Mouse (Mus musculus) lung, embryonic 15.5 days (tissue): ENCODE results near the gene Saxo2. TPM values are rescaled to one million over a fixed set of nuclear protein-coding genes. Genes with fewer than 3 reads are reported as not detected.

Source experiments
- ATAC-seq: fragments of 200-750 bp; cut with Nextera tagmentation; 2 replicates; pipeline ENCODE4 v1.8.0; 2017; ENCODE audit warnings: moderate number of reproducible peaks, borderline replicate concordance; ENCODE audit not compliant: low FRiP score, low TSS enrichment; ENCODE audit errors: extremely low read depth
- H3K27ac ChIP-seq: fragments of 300-500 bp; sonication (generic); 2 replicates; pipeline ENCODE4 v1.5.1; 2015; ENCODE audit warnings: moderate library complexity, mild to moderate bottlenecking, inconsistent platforms
- H3K27me3 ChIP-seq: fragments of 300-500 bp; sonication (generic); 2 replicates; pipeline ENCODE4 v1.6.1; 2015; ENCODE audit warnings: inconsistent platforms
- H3K36me3 ChIP-seq: fragments of 300-500 bp; sonication (generic); 2 replicates; pipeline ENCODE4 v1.6.1; 2015; ENCODE audit warnings: inconsistent platforms
- H3K4me1 ChIP-seq: fragments of 300-500 bp; sonication (generic); 2 replicates; pipeline ENCODE4 v1.6.1; 2015; ENCODE audit warnings: inconsistent platforms
- H3K4me2 ChIP-seq: fragments of 300-500 bp; sonication (generic); 2 replicates; pipeline ENCODE4 v1.6.1; 2015; ENCODE audit warnings: inconsistent platforms, mild to moderate bottlenecking, moderate library complexity
- H3K4me3 ChIP-seq: fragments of 300-500 bp; sonication (generic); 2 replicates; pipeline ENCODE4 v1.5.1; 2015; ENCODE audit warnings: mild to moderate bottlenecking, inconsistent platforms
- H3K9ac ChIP-seq: fragments of 300-500 bp; sonication (generic); 2 replicates; pipeline ENCODE4 v1.6.1; 2015; ENCODE audit warnings: inconsistent platforms
- H3K9me3 ChIP-seq: fragments of 300-500 bp; sonication (generic); 2 replicates; pipeline ENCODE4 v1.6.1; 2016; ENCODE audit warnings: inconsistent platforms
- WGBS: fragments of 180-500 bp; shearing (Covaris S2); methylation state at CpG from one replicate; pipeline ENCODE4 v1.1.7; 2015; 5-methylcytosine and 5-hydroxymethylcytosine counted together
- polyA plus RNA-seq: library from polyadenylated mRNA; unstranded; fragments of >200 nt; fragmentation: Nextera tagmentation; extraction: Ambion mirVana; gene quantifications from 2 replicates; pipeline ENCODE4 v1.2.1, GENCODE M21; 2015

Saxo2 gene
- polyA plus RNA-seq, 1 experiment from 2014 or later = 5.7 TPM

- WGBS = 59% methylated on average over 3 of the region's 3 CpGs
- H3K4me2 ChIP-seq = no peak overlapping the region
- H3K36me3 ChIP-seq = no peaks in the 10 kb centered on the region
- no peak for ATAC-seq
- H3K4me3 ChIP-seq = no peak overlapping the region
- peaks cover 4% of the 10 kb centered on the region; the same call in 1 of the 2 replicates for H3K4me1 ChIP-seq
- H3K27ac ChIP-seq = no peak overlapping the region
- no peaks in the 10 kb centered on the region for H3K27me3 ChIP-seq
- no peak overlapping the region for H3K9ac ChIP-seq
- H3K9me3 ChIP-seq = no peaks in the 10 kb centered on the region
These were observed 38.7 kb downstream of the Saxo2 start for GRCm38 (mm10) chr7:82609629-82610028.

DNA sequence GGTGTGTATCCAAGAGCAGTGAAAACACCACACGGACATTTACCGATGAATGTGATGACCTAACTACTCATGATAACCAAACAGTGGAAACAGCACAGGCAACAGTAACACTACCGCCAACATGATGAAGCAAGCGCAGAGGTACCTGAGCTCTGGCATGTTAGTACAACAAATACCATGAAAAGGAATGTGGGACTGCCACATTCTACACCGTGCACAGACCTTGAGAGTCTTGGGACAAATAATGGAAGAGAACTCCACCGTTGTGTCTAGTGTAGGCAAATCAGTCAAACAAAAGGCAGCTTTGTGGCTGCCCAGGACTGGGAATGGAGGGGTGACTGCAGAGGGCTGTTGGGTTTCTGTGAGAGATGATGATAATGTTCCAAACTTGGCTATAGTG, 42.9 kb downstream of the Saxo2 start:
- H3K9ac ChIP-seq = no peak overlapping the region
- H3K27ac ChIP-seq = peak overlapping the region; percentile 77
- peak; percentile 74; the same call in 1 of the 2 replicates for ATAC-seq
- no peak overlapping the region for H3K4me2 ChIP-seq
- H3K36me3 ChIP-seq = no peaks in the 10 kb centered on the region
- H3K4me1 ChIP-seq = peaks cover 4% of the 10 kb centered on the region; the same call in 1 of the 2 replicates
- H3K9me3 ChIP-seq = no peaks in the 10 kb centered on the region
- no peaks in the 10 kb centered on the region for H3K27me3 ChIP-seq
- 59% methylated on average over 6 of the region's 6 CpGs for WGBS
- H3K4me3 ChIP-seq = no peak overlapping the region

DNA sequence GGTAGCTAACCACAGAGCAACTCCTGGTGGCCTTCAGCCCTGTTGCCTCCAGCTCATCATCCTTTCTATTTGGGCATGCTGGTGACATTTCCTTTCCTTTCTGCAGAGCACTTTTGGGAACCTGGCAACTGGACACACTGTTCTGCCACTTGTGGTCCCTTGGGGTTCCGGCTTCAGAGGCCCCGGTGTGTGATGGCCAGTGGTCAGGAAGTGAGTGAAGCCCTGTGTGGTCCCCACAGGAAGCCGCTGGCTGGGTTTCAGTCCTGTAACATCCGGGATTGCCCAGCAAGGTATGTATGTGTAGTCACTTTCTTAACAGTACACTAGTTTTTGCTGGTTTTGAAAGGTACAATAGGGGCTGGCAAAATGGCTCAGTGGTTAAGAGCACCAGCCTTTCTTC, 46.3 kb downstream of the Saxo2 start:
- Histone ChIP-seq H3K4me2 (no peak overlapping the region), H3K4me1 (peaks cover 4% of the 10 kb centered on the region; the same call in 1 of the 2 replicates), H3K9me3 (no peaks in the 10 kb centered on the region), H3K27me3 (no peaks in the 10 kb centered on the region), H3K9ac (no peak overlapping the region), H3K27ac (no peak overlapping the region), H3K36me3 (no peaks in the 10 kb centered on the region), H3K4me3 (no peak overlapping the region)
- 65% methylated on average over 4 of the region's 4 CpGs for WGBS
- ATAC-seq = no peak

- Histone ChIP-seq H3K9ac (no peak overlapping the region), H3K4me2 (no peak overlapping the region), H3K9me3 (no peaks in the 10 kb centered on the region), H3K4me1 (no peaks in the 10 kb centered on the region), H3K27me3 (no peaks in the 10 kb centered on the region), H3K27ac (no peak overlapping the region), H3K4me3 (no peak overlapping the region), H3K36me3 (no peaks in the 10 kb centered on the region)
- WGBS = 55% methylated on average over 6 of the region's 6 CpGs
- no peak for ATAC-seq
These were observed 57.4 kb downstream of the Saxo2 start for GRCm38 (mm10) chr7:82590931-82591330.

Other genes with a start within 250 kb of the Saxo2 start
- gene Efl1, start 86 bp upstream of the Saxo2 start, polyA plus RNA-seq = 19.5 and 20.7 TPM in 2 replicates
- gene Mex3b, start 218.8 kb upstream of the Saxo2 start, polyA plus RNA-seq = 11.0 and 12.0 TPM in 2 replicates